Mouse (Mus musculus) ovary, adult 18-20 months (tissue): Measurements from ENCODE around the gene Pknox2.

Source experiments
- DNase-seq: peaks from one replicate; pipeline ENCODE4 v3.0.0; 2022; ENCODE audit warnings: low spot score, mixed read lengths

Gene Pknox2

GRCm38 (mm10) chr9:37101059-37101940, 45.9 kb downstream of the Pknox2 start:
- peak; percentile 55 for DNase-seq

- no peak for DNase-seq
These were observed 47.6 kb downstream of the Pknox2 start for GRCm38 (mm10) chr9:37099595-37099994.

- DNase-seq: no peak
These were observed 48.6 kb downstream of the Pknox2 start for GRCm38 (mm10) chr9:37098600-37098999.

GRCm38 (mm10) chr9:37094230-37094990, 52.8 kb downstream of the Pknox2 start:
- no peak for DNase-seq

- DNase-seq: no peak
These were observed 54.1 kb downstream of the Pknox2 start for GRCm38 (mm10) chr9:37093086-37093485.

- DNase-seq: no peak
These were observed 57.1 kb downstream of the Pknox2 start for GRCm38 (mm10) chr9:37089894-37090652.

- no peak for DNase-seq
These were observed 61.8 kb downstream of the Pknox2 start for GRCm38 (mm10) chr9:37085370-37085769.

- no peak for DNase-seq
These were observed 65.0 kb downstream of the Pknox2 start for GRCm38 (mm10) chr9:37082246-37082645.

GRCm38 (mm10) chr9:37080309-37080708, 66.9 kb downstream of the Pknox2 start:
- no peak for DNase-seq

- DNase-seq: no peak
These were observed 70.2 kb downstream of the Pknox2 start for GRCm38 (mm10) chr9:37077063-37077418.

- no peak for DNase-seq
These were observed 70.7 kb downstream of the Pknox2 start for GRCm38 (mm10) chr9:37076386-37077062.

GRCm38 (mm10) chr9:37075903-37076302, 71.3 kb downstream of the Pknox2 start:
- DNase-seq: no peak

- DNase-seq: no peak
These were observed 77.6 kb downstream of the Pknox2 start for GRCm38 (mm10) chr9:37069391-37070312.

GRCm38 (mm10) chr9:37067473-37067830, 79.8 kb downstream of the Pknox2 start:
- no peak for DNase-seq

- DNase-seq: no peak
These were observed 80.3 kb downstream of the Pknox2 start for GRCm38 (mm10) chr9:37066732-37067472.

- DNase-seq: no peak
These were observed 85.6 kb downstream of the Pknox2 start for GRCm38 (mm10) chr9:37061627-37062026.

- peak; percentile 44 for DNase-seq
These were observed 92.5 kb downstream of the Pknox2 start for GRCm38 (mm10) chr9:37054703-37055102.

- DNase-seq: peak; percentile 61
These were observed 93.3 kb downstream of the Pknox2 start for GRCm38 (mm10) chr9:37053601-37054512.

- no peak for DNase-seq
These were observed 94.2 kb downstream of the Pknox2 start for GRCm38 (mm10) chr9:37053041-37053440.
